Mouse (Mus musculus) embryo, embryonic 9.5 days (tissue): ENCODE measurements around the gene Ppt2.

Source experiments
- DNase-seq: peaks from one replicate; pipeline ENCODE4 v3.0.0-alpha.2; 2017; ENCODE audit errors: extremely low spot score

Gene Ppt2

DNA sequence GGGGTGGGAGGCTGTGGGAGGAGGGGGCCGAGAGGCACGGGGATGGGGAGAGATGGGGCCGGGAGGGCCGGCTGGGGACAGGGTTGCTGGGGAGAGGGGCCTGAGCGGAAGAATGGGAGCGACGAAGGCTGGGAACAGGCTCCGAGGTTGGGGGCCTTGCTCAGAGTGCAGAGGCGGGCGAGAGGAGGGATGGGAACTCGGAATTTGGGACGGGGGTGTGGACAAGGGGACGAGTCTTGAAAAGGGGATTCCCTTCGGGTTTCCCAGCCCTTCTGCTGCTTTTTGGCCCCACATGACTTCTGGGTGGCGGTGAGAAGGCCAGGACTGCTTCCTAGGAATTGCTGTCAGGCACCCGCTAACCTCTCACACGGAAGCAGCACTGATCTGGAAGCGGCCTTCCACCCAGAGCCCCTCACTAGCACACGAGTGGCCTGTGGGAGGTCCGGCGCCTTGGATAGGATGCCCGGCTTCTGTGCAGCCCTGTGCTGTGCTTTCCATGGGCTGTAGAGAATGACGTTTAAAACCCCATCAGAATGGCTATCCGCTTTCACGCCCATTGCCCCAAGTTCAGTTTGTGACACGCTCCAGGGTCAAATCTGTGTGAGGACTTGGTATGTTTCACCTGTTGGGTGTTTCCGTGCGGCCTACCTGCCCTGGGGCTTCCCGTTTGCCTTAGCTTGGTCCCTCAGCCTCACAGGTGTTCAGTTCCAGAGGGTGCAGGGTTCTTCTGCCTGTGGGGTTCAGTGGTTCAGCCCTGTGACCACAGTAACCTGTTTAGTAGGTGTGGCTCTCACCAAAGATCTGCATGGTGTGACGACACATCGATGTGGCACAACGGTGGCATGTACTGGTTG is 21.9 kb downstream of the Ppt2 start:
- no peak for DNase-seq

- peak; percentile 94 for DNase-seq
These were observed 22.7 kb downstream of the Ppt2 start for GRCm38 (mm10) chr17:34605609-34606008.

- no peak for DNase-seq
These were observed 23.6 kb downstream of the Ppt2 start for GRCm38 (mm10) chr17:34604511-34605237.

GRCm38 (mm10) chr17:34604061-34604508 is 24.2 kb downstream of the Ppt2 start, which contains the start of gene Agpat1:
Agpat1 (plus strand) TSS chr17:34604262.
- DNase-seq: no peak

DNA sequence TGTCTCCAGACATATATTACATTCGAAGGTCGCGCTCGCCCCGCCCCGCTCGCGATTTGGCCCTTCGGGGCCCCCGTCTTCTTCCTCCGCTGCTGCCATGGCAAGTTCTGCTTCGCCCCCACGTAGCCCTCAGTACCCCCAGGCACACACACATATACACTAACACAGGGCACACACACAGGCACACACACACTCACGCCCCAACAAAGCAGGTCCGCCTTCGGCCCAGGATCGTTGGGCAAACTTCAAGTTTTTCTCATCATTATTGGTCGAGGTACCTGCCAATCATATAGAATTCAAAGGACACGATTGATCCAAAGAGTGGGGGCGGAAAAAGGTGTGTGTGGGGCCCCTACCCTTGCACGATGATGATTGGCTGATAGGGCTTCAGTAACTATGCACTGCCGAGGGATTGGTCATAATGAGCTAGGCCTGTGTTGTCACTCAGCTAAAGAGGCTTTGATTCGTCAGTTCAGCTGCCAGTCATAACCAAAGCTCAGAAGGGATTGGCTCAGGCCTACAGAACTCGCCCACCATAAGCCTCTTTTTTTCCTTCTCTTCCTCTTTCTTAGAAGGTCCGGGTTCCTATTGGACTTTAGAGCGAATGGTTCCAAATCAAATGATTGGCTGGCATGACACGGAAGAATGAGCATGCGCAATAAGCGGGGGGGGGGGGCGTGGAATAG is 24.8 kb downstream of the Ppt2 start, which contains the start of gene Rnf5:
Gene Rnf5, minus strand, starts transcription at position 316 of the 686 bp plus-strand sequence.
- DNase-seq: peak; percentile 99

GRCm38 (mm10) chr17:34601796-34602195 is 26.5 kb downstream of the Ppt2 start:
- DNase-seq: no peak

DNA sequence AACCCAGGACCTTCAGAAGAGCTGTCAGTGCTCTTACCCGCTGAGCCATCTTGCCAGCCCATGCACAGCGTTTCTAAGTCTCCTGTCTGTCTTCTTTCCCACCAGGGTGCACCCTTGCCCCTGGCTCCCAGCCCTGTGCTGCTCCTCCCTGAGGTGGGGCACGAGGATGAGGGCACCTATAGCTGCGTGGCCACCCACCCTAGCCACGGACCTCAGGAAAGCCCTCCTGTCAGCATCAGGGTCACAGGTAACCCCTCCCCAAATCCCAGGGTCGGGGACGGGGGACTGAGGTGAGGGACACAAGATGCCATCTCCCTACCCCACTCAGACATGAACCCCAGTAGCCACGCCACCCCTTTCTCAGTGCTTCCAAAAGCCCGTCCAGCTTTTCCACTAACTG is 28.4 kb downstream of the Ppt2 start:
- no peak for DNase-seq

DNA sequence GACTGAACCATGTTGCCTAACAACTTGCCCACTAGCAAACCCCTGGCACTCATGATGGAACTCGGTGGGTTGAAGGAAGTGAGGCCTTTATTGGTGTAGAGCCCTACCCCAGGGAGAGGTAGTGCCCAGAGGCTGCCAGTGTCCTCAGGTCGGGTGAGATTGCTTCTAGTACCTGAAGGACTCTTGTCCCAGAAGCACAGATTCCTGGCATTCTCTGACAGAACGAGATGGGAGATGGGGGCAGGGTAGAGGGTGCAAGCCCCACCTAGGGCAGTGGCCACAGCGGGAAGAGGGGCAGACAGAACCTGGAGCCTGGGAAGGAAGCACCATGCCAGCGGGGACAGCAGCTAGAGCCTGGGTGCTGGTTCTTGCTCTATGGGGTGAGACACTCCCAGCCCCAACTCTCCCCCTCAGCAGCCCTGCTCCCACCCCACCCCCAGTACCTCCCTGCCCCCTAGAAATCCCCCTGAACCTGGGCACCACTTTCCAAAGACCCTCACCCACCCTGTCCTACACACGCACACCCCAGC is 30.7 kb downstream of the Ppt2 start, which contains the start of gene Ager:
Gene Ager, plus strand, starts transcription at position 297 of the 530 bp plus-strand sequence.
- DNase-seq: no peak

GRCm38 (mm10) chr17:34596098-34596497 is 32.2 kb downstream of the Ppt2 start:
- DNase-seq: no peak

DNA sequence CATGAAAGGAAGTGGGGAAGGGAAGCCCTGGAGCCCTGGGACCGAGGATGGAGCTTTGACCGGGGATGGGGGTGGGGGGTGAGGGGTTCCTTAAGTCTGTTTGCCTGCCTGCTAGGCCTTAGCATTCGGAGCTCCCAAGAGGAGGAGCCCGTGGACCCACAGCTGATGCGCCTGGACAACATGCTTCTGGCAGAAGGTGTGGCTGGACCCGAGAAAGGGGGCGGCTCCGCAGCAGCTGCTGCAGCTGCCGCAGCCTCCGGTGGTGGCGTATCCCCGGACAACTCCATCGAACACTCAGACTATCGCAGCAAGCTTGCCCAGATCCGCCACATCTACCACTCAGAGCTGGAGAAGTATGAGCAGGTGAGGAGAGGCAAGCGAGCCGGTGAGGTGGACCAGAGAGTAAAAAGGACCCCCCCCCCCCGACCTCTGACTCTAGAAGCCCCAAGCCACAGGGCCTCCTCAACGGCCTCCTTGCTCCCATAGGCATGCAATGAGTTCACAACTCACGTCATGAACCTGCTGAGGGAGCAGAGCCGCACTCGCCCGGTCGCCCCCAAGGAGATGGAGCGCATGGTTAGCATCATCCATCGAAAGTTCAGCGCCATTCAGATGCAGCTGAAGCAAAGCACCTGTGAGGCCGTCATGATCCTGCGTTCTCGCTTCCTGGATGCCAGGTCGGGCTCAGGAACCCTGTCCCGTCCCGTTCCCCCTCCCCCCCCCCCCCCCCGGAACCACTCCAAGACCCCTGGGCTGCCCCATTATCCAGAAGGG is 34.4 kb downstream of the Ppt2 start:
- no peak for DNase-seq

DNA sequence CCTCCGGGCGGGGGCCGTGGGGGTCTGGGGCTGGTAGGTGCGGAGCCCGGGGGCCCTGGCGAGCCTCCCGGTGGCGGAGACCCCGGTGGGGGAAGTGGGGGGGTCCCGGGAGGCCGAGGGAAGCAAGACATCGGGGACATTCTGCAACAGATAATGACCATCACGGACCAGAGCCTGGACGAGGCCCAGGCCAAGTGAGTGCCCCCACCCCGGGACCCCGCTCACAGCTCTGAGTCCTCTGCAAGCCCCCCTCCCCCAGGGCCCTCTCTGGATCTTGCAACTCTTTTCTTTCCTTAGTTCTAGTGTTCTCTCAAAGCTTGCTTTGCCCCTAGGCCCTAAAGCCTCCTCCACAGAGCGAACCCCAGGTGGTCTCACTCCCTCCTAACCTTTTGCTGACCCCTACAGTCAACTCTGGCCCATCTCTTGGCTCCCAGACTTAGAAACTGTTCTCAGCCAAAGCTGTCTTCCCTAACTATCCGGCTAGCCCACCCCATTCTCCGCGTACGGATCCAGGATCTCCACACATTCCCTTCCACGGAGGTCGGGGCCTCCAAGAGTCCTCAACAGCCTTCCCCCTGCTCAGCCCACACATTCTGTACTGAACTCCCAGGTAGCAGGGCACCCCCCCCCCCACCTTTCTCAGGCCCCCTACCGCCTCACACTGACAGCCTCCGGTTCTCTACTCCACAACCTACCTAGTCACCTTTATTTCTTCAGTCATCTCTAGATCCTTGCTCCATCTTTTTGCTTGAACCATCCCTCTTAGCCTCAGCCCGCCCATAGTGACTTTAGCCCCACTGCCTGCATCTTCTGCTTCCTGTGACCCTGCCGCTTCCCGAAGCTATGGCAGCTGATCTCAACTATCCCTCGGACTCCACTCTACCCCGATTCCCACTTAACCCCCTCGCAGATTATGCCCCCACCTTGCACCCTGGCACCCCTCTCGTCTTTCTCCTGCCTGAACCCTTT is 35.4 kb downstream of the Ppt2 start:
- peak; percentile 70 for DNase-seq

- peak; percentile 96 for DNase-seq
These were observed 36.3 kb downstream of the Ppt2 start for GRCm38 (mm10) chr17:34591994-34592375.

DNA sequence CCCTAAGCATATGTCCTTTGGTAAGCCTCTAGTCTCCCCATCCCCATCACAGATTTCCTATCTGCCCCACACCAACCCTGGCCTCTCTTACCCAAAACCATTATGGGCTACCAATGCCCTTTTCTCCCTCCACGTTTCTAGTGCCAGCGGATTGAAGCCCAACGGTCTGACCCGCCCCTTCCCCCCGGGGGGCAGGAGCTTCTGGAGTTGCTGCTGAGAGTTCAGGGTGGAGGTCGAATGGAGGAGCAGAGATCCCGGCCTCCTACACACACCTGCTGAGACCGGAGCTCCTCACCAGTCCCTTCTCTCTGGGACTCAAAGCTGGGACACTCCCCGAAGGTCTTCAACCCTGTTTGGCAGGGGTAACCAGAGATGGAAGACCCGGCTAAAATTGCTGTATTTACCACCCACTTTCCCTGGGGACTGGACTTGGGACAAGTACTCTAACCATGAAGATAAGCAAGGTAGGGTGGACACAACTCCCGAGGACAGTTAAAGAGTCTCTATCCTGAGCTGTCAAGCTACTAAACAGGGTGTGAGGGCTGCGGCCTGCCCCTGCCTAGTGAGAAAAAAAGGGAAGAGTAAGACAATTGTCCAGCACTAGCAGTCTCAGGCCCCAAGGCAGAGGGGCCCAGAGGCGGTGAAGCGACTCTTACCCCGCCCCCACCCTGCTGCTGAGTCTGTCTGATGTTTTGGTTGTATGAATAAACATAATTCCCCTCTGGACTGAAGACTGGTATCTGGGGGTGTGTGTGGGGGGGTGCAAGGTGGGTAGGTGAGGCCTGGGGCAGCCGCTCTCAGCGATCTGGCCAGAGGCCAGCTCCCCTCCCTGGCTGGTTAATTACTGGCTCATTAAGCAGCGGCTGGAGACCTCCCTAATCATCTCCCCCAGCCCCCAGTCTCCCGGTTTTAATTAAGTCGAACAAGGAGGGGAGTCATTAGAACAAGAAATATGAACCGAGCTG is 37.0 kb downstream of the Ppt2 start, which contains the start of gene Pbx2:
Gene Pbx2, plus strand, starts transcription at position 238 of the 965 bp plus-strand sequence.
- DNase-seq: no peak

- DNase-seq: no peak
These were observed 37.9 kb downstream of the Ppt2 start for GRCm38 (mm10) chr17:34590154-34590987.

GRCm38 (mm10) chr17:34589681-34590101 is 38.6 kb downstream of the Ppt2 start, which contains the start of gene Gpsm3:
Gpsm3 (plus strand) TSS chr17:34589806.
- DNase-seq: no peak

GRCm38 (mm10) chr17:34589206-34589605 is 39.1 kb downstream of the Ppt2 start:
- no peak for DNase-seq

- DNase-seq: no peak
These were observed 39.5 kb downstream of the Ppt2 start for GRCm38 (mm10) chr17:34588767-34589166.
